Mouse (Mus musculus): ENCODE results near the gene Ccdc122. TPM values are rescaled to one million over a fixed set of nuclear protein-coding genes. Genes with fewer than 3 reads are reported as not detected.

The Ccdc122 gene
- polyA plus RNA-seq, 1 experiment from 2014 or later, result 7.9 TPM

DNA sequence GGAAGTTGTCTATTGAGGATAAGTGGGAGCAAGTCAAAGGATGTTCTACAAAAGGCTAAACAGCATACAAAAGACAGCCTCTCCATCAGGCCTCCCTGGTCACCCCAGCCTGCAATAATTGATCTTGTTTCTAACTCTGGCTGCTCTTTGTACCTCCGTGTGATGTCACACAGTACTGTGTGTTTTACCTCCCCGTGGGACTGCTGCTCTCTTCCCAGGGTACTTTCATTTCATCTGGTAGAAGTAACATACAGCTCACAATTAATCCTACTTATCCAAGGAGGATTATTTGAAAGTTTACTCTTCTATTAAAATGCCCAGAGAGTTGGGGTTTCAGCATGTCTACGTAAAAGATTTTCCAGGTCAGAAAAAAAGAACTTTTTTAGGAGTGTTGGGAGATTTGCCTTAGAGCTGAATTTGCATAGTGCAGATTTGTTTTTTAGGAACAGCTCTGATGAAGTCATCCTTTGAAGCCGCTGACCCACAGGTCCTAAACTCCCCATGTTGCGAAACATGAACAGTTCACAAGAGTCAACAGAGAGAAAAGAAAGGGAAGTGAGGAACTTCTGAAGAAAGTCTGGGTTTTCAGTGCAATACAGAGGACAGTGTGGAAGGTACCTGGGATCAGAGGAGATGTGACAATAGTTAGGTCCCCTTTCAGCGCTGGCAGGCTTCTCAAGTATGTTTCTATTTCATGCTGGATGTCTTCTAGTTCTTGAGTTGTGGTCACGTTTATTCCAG lies 2.2 kb upstream of the Ccdc122 start:
- ATAC-seq (ENCODE audit: low FRiP score, low TSS enrichment) (no peak), DNase-seq (ENCODE audit: low spot score) (no peak)
- no peaks in the 10 kb centered on the region for H3K4me1 ChIP-seq (replicated peaks; ENCODE audit: control insufficient read depth, insufficient read depth)
- H3K36me3 ChIP-seq (ENCODE audit: control insufficient read depth, insufficient read depth, low read length), result no peaks in the 10 kb centered on the region
- 0 out of 2 replicates have a peak overlapping the region, but pooled peaks have one; percentile 49 for H3K27ac ChIP-seq (replicated peaks)
- 47% methylated on average over 7 of the region's 7 CpGs for WGBS
- H3K9ac ChIP-seq (ENCODE audit: low read length), result no peak overlapping the region
- H3K4me3 ChIP-seq (ENCODE audit: low read depth, low read length), result no peak overlapping the region
- TF ChIP-seq EP300 (optimal IDR thresholded peaks at IDR 0.05) (no peak), CTCF (IDR thresholded peaks at IDR 0.05; ENCODE audit: low read depth) (no peak)
- no peak overlapping the region for H3K4me2 ChIP-seq (replicated peaks; ENCODE audit: low read depth)
- no peaks in the 10 kb centered on the region for H3K9me3 ChIP-seq (ENCODE audit: control insufficient read depth, low read length)
- no peaks in the 10 kb centered on the region for H3K27me3 ChIP-seq (ENCODE audit: control insufficient read depth, insufficient read depth, low read length)

DNA sequence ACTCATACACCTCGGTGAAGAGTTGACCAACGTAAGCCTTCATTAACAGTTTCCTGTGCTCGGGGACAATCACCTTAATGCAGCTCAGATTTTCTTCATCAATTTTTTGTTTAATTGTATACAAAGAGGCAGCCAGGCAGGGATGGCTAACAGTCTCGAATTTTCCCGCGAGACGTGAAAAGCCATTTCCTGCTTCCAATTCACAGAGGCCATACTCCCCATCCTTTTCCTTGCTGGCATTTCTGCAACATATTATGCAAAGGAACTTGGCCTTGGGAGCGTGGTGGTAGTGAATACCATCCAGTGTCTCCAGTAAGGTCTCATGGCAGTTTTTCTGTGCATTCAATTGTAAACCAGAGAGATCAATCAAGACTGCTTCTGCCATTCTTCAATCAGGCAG lies 1.6 kb upstream of the Ccdc122 start:
- 75% methylated on average over 8 of the region's 8 CpGs for WGBS
- no peak for TF ChIP-seq EP300 (optimal IDR thresholded peaks at IDR 0.05)
- no peak for TF ChIP-seq CTCF (IDR thresholded peaks at IDR 0.05; ENCODE audit: low read depth)
- no peak overlapping the region for H3K9ac ChIP-seq (ENCODE audit: low read length)
- H3K36me3 ChIP-seq (ENCODE audit: control insufficient read depth, insufficient read depth, low read length), result no peaks in the 10 kb centered on the region
- no peaks in the 10 kb centered on the region for H3K9me3 ChIP-seq (ENCODE audit: control insufficient read depth, low read length)
- H3K27ac ChIP-seq (replicated peaks), result 0 out of 2 replicates have a peak overlapping the region, but pooled peaks have one; percentile 49
- no peak for DNase-seq (ENCODE audit: low spot score)
- ATAC-seq (ENCODE audit: low FRiP score, low TSS enrichment), result no peak
- no peaks in the 10 kb centered on the region for H3K4me1 ChIP-seq (replicated peaks; ENCODE audit: control insufficient read depth, insufficient read depth)
- H3K4me2 ChIP-seq (replicated peaks; ENCODE audit: low read depth), result no peak overlapping the region
- no peak overlapping the region for H3K4me3 ChIP-seq (ENCODE audit: low read depth, low read length)
- H3K27me3 ChIP-seq (ENCODE audit: control insufficient read depth, insufficient read depth, low read length), result no peaks in the 10 kb centered on the region

GRCm38 (mm10) chr14:77037330-77037729 lies 758 bp downstream of the Ccdc122 start:
- Histone ChIP-seq H3K4me2 (replicated peaks; ENCODE audit: low read depth) (peak overlapping the region; percentile 86), H3K4me1 (replicated peaks; ENCODE audit: control insufficient read depth, insufficient read depth) (no peaks in the 10 kb centered on the region), H3K9me3 (ENCODE audit: control insufficient read depth, low read length) (no peaks in the 10 kb centered on the region), H3K4me3 (ENCODE audit: low read depth, low read length) (peak overlapping the region; percentile 64; the same call in 1 of the 2 replicates), H3K27me3 (ENCODE audit: control insufficient read depth, insufficient read depth, low read length) (no peaks in the 10 kb centered on the region), H3K27ac (replicated peaks) (peak overlapping the region; percentile 79), H3K9ac (ENCODE audit: low read length) (no peak overlapping the region), H3K36me3 (ENCODE audit: control insufficient read depth, insufficient read depth, low read length) (no peaks in the 10 kb centered on the region)
- ATAC-seq (ENCODE audit: low FRiP score, low TSS enrichment) (no peak), DNase-seq (ENCODE audit: low spot score) (no peak)
- 62% methylated on average over 5 of the region's 5 CpGs for WGBS
- TF ChIP-seq EP300 (optimal IDR thresholded peaks at IDR 0.05) (no peak), CTCF (IDR thresholded peaks at IDR 0.05; ENCODE audit: low read depth) (no peak)

DNA sequence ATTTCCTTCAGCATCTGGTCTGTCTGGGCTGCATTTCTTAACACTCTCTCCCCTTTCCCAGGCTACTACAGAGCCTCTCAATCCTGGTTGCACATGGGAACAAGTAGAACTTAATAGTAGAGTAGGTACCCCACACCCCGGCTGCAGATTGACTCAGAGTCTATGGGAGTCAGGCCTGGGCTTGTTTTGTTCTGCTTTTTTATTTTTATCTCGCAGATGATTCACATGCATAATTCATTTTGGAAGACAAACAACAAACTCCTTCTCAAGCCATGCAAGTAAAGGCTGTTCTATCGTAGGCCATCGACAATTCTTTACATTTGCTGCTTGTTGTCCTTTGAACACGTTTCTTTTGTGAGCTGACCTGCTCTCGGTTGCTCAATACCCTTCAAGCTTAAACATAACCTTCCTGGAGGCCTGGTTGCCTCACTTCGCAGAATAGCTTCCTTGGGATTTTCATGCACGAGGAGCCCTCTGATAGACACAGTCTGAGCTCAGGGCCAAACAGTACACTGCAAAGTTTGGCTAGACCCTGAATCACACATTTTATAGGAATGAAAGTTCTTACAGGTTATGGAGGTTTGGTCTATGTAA lies 1.4 kb downstream of the Ccdc122 start:
- Histone ChIP-seq H3K27me3 (ENCODE audit: control insufficient read depth, insufficient read depth, low read length) (no peaks in the 10 kb centered on the region), H3K4me2 (replicated peaks; ENCODE audit: low read depth) (no peak overlapping the region), H3K9me3 (ENCODE audit: control insufficient read depth, low read length) (no peaks in the 10 kb centered on the region), H3K9ac (ENCODE audit: low read length) (no peak overlapping the region), H3K4me1 (replicated peaks; ENCODE audit: control insufficient read depth, insufficient read depth) (no peaks in the 10 kb centered on the region), H3K27ac (replicated peaks) (peak overlapping the region; percentile 79), H3K4me3 (ENCODE audit: low read depth, low read length) (no peak overlapping the region), H3K36me3 (ENCODE audit: control insufficient read depth, insufficient read depth, low read length) (no peaks in the 10 kb centered on the region)
- WGBS, result 59% methylated on average over 8 of the region's 8 CpGs
- ATAC-seq (ENCODE audit: low FRiP score, low TSS enrichment) (peak; percentile 47; the same call in 1 of the 2 replicates), DNase-seq (ENCODE audit: low spot score) (no peak)
- no peak for TF ChIP-seq EP300 (optimal IDR thresholded peaks at IDR 0.05)

DNA sequence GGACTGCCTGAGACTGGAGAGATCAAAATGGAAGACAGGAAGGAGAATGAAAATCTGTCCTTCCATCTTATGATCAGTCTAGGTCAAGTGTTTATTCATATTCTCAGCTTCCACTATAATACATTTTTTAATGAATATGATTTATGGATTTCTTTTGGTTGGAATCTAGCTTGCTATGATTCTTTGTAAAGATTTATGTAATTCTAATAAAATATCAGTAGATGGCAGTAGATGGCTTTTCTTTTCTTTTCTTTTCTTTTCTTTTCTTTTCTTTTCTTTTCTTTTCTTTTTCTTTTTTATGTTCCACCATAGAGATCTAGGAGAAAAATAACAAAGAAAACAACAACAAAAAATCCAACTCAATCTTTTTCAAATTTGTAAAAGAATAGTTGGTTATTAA lies 16.7 kb downstream of the Ccdc122 start:
- H3K27me3 ChIP-seq (ENCODE audit: control insufficient read depth, insufficient read depth, low read length), result no peaks in the 10 kb centered on the region
- ATAC-seq (ENCODE audit: low FRiP score, low TSS enrichment) (no peak), DNase-seq (ENCODE audit: low spot score) (no peak)
- H3K36me3 ChIP-seq (ENCODE audit: control insufficient read depth, insufficient read depth, low read length), result no peaks in the 10 kb centered on the region
- no peak overlapping the region for H3K27ac ChIP-seq (replicated peaks)
- H3K9ac ChIP-seq (ENCODE audit: low read length), result no peak overlapping the region
- H3K9me3 ChIP-seq (ENCODE audit: control insufficient read depth, low read length), result no peaks in the 10 kb centered on the region
- TF ChIP-seq CTCF (IDR thresholded peaks at IDR 0.05; ENCODE audit: low read depth) (peak; percentile 46), EP300 (optimal IDR thresholded peaks at IDR 0.05) (no peak)
- H3K4me2 ChIP-seq (replicated peaks; ENCODE audit: low read depth), result no peak overlapping the region
- no peaks in the 10 kb centered on the region for H3K4me1 ChIP-seq (replicated peaks; ENCODE audit: control insufficient read depth, insufficient read depth)
- no peak overlapping the region for H3K4me3 ChIP-seq (ENCODE audit: low read depth, low read length)

DNA sequence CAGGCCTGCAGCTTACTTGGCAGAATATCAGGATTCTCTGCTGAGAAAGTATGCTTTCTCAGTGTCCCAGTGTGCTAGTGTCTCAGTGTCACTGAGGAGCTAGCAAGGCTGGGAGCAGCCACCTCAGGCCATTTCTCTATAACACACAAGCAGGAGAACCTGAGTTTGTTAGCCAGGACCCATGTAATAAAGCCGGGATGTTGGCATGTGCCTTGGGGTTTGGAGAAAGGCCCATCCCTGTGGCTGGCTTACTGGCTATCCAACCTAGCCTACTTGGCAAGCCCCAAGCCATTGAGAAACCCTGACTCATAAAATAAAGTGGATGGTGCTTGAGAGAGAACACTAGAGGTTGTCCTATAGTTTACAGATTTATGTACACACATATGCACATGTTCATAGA lies 32.8 kb downstream of the Ccdc122 start:
- Histone ChIP-seq H3K4me1 (replicated peaks; ENCODE audit: control insufficient read depth, insufficient read depth) (no peaks in the 10 kb centered on the region), H3K36me3 (ENCODE audit: control insufficient read depth, insufficient read depth, low read length) (no peaks in the 10 kb centered on the region), H3K9ac (ENCODE audit: low read length) (no peak overlapping the region), H3K4me3 (ENCODE audit: low read depth, low read length) (no peak overlapping the region), H3K27me3 (ENCODE audit: control insufficient read depth, insufficient read depth, low read length) (no peaks in the 10 kb centered on the region), H3K4me2 (replicated peaks; ENCODE audit: low read depth) (no peak overlapping the region), H3K9me3 (ENCODE audit: control insufficient read depth, low read length) (no peaks in the 10 kb centered on the region), H3K27ac (replicated peaks) (no peak overlapping the region)
- no peak for DNase-seq (ENCODE audit: low spot score)
- TF ChIP-seq EP300 (optimal IDR thresholded peaks at IDR 0.05) (no peak), CTCF (IDR thresholded peaks at IDR 0.05; ENCODE audit: low read depth) (no peak)
- ATAC-seq (ENCODE audit: low FRiP score, low TSS enrichment), result no peak
- 88% methylated on average over 1 of the region's 1 CpGs for WGBS

All from stomach, postnatal 0 days (tissue).